Mouse (Mus musculus): ENCODE results near the gene Atp6v0e.

GRCm38 (mm10) chr17:26691110-26691509 lies 28.1 kb downstream of the Atp6v0e start:
- TF ChIP-seq POLR2A (IDR thresholded peaks at IDR 0.05; ENCODE audit: low read depth, low read length) (no peak), CTCF (IDR thresholded peaks at IDR 0.05; ENCODE audit: extremely low read depth, insufficient read length, insufficient replicate concordance, low read depth, low read length) (no peak)
